Mouse (Mus musculus) spleen, adult 2 months (tissue): ENCODE data around the gene Wnt5b. TPM values are rescaled to one million over a fixed set of nuclear protein-coding genes. Genes with fewer than 3 reads are reported as not detected.

ENCODE experiments used
- DNase-seq, 2 experiments: peaks; one replicate each; pipeline versions ENCODE4 v3.0.0 to v3.0.0-alpha.2; 2012 to 2021; ENCODE audit warnings: low spot score in 2 of 2, low read depth in 1 of 2
- H3K27ac ChIP-seq: fragments of 200-500 bp; 2 replicates; pipeline ENCODE4 v1.5.1; 2012; ENCODE audit warnings: low read length, inconsistent platforms; ENCODE audit not compliant: insufficient read depth
- H3K27me3 ChIP-seq: fragments of 200-500 bp; 2 replicates; pipeline ENCODE4 v1.6.1; 2012; ENCODE audit warnings: mild to moderate bottlenecking, moderate library complexity, low read length, inconsistent platforms; ENCODE audit not compliant: control insufficient read depth, insufficient read depth
- H3K36me3 ChIP-seq: fragments of 200-500 bp; 2 replicates; pipeline ENCODE4 v1.6.1; 2012; ENCODE audit warnings: mild to moderate bottlenecking, low read length, inconsistent platforms; ENCODE audit not compliant: control insufficient read depth, insufficient read depth
- H3K4me1 ChIP-seq: fragments of 200-500 bp; 2 replicates; pipeline ENCODE4 v1.6.1; 2011; ENCODE audit warnings: inconsistent platforms; ENCODE audit not compliant: control insufficient read depth, insufficient read depth, insufficient read length
- H3K4me3 ChIP-seq: fragments of 200-500 bp; 2 replicates; pipeline ENCODE4 v1.5.1; 2011; ENCODE audit warnings: mild to moderate bottlenecking, inconsistent platforms; ENCODE audit not compliant: insufficient read depth, insufficient read length; ENCODE audit errors: extremely low read depth
- CTCF ChIP-seq: fragments of 200-500 bp; IDR thresholded peaks from 2 replicates; pipeline ENCODE4 v1.5.1; 2011; ENCODE audit warnings: mild to moderate bottlenecking, inconsistent platforms; ENCODE audit not compliant: insufficient read depth, insufficient read length, insufficient replicate concordance; ENCODE audit errors: extremely low read depth
- POLR2A ChIP-seq: fragments of 200-500 bp; IDR thresholded peaks from 2 replicates; pipeline ENCODE4 v1.6.1; 2011; ENCODE audit warnings: low read depth, low read length, inconsistent platforms
- WGBS: fragments of 180-500 bp; shearing (Covaris S2); methylation state at CpG from one replicate; pipeline ENCODE4 v1.1.7; 2018; 5-methylcytosine and 5-hydroxymethylcytosine counted together
- polyA plus RNA-seq: library from polyadenylated mRNA; depleted of rRNA; stranded (reverse); fragments of >200 nt; gene quantifications from 2 replicates; pipeline ENCODE4 v1.2.3, GENCODE M21; 2012

Gene Wnt5b
- polyA plus RNA-seq, 1 experiment, result 1.3 TPM

DNA sequence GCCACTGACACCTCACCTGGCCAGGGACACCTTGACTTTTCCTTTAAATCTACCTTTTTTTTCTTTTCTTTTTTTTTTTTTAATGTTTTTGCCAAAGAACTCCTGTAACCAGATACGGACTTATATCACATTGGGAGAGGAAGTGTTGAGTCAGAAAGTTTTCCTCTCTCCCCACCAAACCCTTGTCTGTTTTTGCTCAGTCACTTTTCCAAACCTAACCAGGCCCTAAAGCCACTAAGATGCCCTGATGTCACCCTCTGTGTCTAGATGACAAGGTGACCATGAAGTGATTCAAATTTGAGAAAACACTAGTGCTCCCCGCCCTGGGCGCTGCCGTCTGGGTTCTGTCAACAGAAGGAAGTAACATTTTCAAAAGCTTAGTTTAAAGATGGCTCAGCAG is 85.1 kb downstream of the Wnt5b start:
- H3K4me3 ChIP-seq, result no peak overlapping the region
- H3K4me1 ChIP-seq, result no peaks in the 10 kb centered on the region
- no peaks in the 10 kb centered on the region for H3K36me3 ChIP-seq
- no peak overlapping the region for H3K27ac ChIP-seq
- WGBS, result 58% methylated on average over 4 of the region's 4 CpGs
- H3K27me3 ChIP-seq, result no peaks in the 10 kb centered on the region
- no peak for TF ChIP-seq CTCF
- TF ChIP-seq POLR2A, result no peak
- DNase-seq, result no peak

DNA sequence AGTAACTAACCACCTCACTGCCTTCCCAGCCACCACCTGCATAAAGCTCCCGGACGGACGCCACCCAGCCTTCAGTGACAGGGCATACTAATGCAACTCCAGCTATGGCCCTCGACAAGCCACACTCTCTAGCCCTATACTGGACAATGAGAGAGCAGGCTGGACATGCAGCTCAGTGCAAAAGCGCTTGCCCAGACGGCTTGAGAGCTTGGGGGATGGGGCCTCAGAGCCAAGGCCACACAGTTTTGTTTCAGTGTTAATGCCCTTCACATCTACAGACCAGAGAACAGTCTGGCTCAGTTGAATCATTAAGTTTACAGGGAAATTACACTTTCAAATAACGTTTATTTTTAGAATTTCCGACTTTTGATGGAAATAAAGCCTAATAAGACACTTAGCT is 86.0 kb downstream of the Wnt5b start:
- no peak for DNase-seq
- no peak overlapping the region for H3K4me3 ChIP-seq
- WGBS, result 87% methylated on average over 8 of the region's 8 CpGs
- no peak for TF ChIP-seq CTCF
- no peak for TF ChIP-seq POLR2A
- no peaks in the 10 kb centered on the region for H3K4me1 ChIP-seq
- H3K27ac ChIP-seq, result no peak overlapping the region
- no peaks in the 10 kb centered on the region for H3K27me3 ChIP-seq
- H3K36me3 ChIP-seq, result no peaks in the 10 kb centered on the region

DNA sequence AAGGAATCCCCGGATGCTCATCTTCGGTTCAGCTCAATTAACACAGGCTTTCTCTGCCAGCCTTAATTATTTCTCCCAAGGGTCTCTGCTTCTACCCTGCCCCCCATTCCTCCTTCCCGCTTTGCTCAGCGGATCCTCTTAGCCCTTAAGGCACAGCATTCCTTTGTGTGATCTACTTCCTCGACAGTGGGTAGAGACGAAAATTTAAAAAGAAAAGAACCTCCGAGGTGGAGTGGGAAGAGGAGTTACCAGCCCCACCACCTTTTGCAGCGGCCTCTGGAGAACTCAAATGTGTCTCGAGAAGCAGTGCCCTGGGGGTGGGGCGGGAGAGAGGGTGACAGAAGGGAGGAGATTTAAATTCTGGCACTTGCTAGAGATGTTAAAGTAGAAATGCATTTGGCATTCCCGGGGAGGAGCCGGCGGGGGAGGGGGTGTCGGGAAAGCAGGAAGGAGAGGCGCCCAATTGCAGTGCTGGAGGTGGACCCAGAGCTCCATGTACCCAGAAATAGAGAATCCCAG is 92.1 kb downstream of the Wnt5b start:
- Histone ChIP-seq H3K27ac (no peak overlapping the region), H3K4me1 (no peaks in the 10 kb centered on the region; the same call in 1 of the 2 replicates), H3K4me3 (no peak overlapping the region), H3K36me3 (no peaks in the 10 kb centered on the region), H3K27me3 (peaks cover 2% of the 10 kb centered on the region; the same call in 1 of the 2 replicates)
- TF ChIP-seq POLR2A (no peak), CTCF (no peak)
- DNase-seq, result no peak
- 16% methylated on average over 15 of the region's 15 CpGs for WGBS

DNA sequence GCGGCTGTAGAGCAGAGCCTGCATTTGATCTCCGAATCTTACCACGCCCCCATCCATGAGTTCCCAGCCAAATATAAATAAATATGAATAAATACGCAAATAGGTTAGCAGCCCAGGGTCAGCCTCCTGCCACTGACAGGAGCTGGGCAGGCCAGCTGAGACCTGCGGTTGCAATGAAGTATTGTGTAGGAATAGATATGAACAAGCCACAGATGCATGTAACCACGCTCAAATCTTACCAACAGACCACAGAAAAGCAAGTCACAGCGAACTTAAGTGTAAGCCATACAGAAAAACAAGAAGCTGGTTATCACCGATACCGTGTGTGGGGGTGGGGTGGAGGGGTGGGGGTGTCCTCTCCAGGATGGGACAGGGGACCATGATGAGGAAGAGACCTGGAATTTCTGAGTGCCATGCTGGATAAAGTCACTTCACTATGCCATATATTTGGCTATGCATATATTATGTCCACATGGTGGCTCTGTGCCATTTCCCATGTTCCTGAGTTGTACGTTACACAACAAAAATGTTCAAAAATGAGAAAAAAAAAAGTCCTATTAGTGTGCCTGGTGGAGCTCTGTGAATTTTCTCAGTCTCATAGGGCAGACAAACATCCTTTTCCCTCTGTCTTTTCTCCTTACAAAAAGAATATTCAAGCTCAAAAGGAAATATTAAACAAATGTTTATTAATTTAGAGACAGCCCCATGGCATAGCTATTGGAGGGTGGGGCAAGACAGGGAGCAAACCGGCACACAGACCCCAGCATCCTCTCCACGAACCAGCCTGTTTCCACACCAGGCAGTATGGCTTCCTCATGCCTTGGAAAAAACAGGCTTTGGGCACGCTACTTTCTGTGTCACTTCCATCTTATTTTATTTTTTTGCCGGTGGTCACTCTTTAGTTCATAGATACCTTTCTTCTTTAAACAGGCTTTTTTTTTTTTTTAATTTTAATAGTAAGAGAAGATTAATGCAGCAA is 92.9 kb downstream of the Wnt5b start:
- no peak for TF ChIP-seq POLR2A
- TF ChIP-seq CTCF, result no peak
- Histone ChIP-seq H3K27me3 (peaks cover 2% of the 10 kb centered on the region; the same call in 1 of the 2 replicates), H3K27ac (no peak overlapping the region), H3K4me1 (no peaks in the 10 kb centered on the region; the same call in 1 of the 2 replicates), H3K36me3 (no peaks in the 10 kb centered on the region), H3K4me3 (no peak overlapping the region)
- WGBS, result 12% methylated on average over 14 of the region's 14 CpGs
- DNase-seq, result no peak

DNA sequence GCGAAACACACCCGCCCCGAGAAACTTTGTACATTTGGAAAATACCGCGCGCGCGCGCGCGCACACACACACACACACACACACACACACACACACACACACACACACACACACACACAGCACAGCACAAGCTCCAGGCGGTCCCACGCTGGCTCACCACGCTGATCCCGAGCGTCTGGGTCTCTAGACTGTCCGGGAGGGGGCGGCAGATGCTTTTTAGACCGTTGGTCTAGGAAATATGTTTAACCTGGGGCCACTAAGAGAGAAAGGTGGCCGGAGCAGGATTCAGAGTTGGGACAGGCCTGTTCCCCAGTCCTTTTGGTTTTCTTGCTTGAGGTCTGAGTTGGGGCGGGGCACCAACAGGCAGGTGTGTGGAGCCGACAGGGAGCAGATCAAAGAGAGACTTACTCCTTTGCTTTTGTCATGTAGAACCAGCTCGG is 95.1 kb downstream of the Wnt5b start:
- peak overlapping the region; percentile 2; the same call in 1 of the 2 replicates for H3K4me3 ChIP-seq
- WGBS, result 11% methylated on average over 23 of the region's 23 CpGs

DNA sequence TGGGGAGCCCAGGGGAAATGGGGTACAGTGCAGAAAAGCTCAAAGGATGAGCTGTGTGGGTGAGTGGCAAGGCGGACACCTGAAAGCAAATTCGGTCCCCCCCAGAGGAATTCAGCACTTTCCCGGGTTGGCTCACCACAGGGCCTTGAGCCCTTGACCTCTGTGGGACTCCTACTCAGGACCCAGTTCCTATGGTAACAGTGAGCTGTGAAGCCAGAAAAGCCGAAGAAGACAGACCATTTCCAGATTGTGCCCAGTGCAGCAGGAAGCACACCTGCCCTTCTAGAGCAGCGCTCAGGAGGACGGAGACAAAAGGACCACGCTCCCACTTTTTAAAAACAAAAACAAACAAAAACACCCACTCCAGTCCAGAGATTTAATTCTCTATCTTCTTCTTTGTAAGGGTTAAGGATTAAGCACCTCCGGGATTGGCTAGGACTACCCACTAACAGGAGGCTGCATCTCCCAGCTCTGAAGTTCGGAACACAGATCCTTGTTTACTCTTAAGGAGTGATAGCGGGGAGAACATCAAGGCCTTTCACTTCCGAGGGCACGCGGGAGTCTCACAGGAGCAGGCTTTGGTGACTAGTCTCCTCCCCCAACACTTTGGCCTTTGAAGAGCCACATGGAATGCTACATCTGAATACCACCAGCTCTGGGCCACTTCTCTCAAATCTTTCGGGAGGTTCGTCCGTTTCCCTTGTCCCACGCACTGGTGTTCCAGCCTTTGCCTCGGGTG is 95.7 kb downstream of the Wnt5b start:
- Histone ChIP-seq H3K27me3 (peaks cover 2% of the 10 kb centered on the region; the same call in 1 of the 2 replicates), H3K27ac (no peak overlapping the region), H3K4me3 (peak overlapping the region; percentile 2; the same call in 1 of the 2 replicates), H3K36me3 (no peaks in the 10 kb centered on the region), H3K4me1 (peaks cover 3% of the 10 kb centered on the region; the same call in 1 of the 2 replicates)
- TF ChIP-seq POLR2A, result no peak
- TF ChIP-seq CTCF, result no peak
- WGBS, result 31% methylated on average over 18 of the region's 18 CpGs
- DNase-seq, result no peak

More for the DNA sequence above, 95.1 kb downstream of the Wnt5b start:
- DNase-seq, result peak in 1 of 2 experiments; percentile 14
- Histone ChIP-seq H3K36me3 (no peaks in the 10 kb centered on the region), H3K27me3 (peaks cover 2% of the 10 kb centered on the region; the same call in 1 of the 2 replicates), H3K27ac (no peak overlapping the region), H3K4me1 (no peaks in the 10 kb centered on the region; the same call in 1 of the 2 replicates)
- TF ChIP-seq POLR2A (no peak), CTCF (peak; percentile 30; the same call in 1 of the 2 replicates)
